Mouse (Mus musculus) skeletal muscle tissue, postnatal 0 days (tissue): ENCODE data around the gene Zfp39. TPM values are rescaled to one million over a fixed set of nuclear protein-coding genes. Genes with fewer than 3 reads are reported as not detected.

ENCODE experiments used
- polyA plus RNA-seq: library from polyadenylated mRNA; unstranded; fragments of >200 nt; fragmentation: Nextera tagmentation; extraction: Ambion mirVana; gene quantifications from 2 replicates; pipeline ENCODE4 v1.2.1, GENCODE M21; 2015

The Zfp39 gene
- 3.0 and 3.2 TPM in 2 replicates for polyA plus RNA-seq

DNA sequence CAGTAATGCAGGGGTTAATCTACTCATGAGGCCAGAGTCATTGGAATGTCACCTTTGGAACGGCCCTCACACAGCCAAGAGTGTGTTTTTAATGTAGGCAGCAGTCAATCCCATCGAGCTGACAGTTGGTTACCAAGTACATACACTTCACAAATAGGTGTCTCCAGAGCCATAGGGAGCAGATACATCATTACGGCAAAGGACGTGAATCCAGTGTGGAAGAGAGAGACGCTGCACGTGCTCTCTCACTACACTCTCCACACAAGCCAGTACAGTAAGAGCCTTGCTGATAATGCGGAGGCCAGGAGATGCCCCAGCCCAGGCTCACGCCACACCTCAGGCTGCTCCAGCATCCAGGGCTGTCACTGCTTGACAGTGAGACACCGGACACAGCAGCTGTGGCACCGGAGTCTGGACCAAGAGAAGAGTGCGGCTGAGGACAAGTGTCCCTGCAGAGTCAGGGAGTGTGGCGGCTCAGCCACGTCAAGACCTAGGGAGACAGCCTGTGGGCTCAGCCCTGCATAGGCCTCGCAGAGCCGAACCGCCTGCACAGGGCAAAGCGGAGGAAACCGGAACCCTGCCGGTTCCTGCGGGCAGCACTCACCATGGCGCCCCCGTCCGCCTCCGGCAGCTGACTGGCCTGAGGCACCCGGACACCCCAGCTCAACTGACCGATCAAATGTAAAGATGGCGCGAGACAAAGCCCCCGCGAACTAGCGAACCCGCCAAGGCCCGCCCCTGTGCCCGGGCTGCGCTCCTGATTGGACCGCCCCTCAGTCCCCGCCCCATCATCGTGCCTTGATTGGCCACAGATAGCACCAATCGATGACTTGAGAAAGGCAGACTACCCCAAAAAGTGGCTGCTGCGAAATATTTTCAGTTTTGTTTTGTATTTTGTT, at the start of gene Zfp39:
Zfp39 (minus strand) TSS at position 715 of the 899 bp plus-strand sequence.

DNA sequence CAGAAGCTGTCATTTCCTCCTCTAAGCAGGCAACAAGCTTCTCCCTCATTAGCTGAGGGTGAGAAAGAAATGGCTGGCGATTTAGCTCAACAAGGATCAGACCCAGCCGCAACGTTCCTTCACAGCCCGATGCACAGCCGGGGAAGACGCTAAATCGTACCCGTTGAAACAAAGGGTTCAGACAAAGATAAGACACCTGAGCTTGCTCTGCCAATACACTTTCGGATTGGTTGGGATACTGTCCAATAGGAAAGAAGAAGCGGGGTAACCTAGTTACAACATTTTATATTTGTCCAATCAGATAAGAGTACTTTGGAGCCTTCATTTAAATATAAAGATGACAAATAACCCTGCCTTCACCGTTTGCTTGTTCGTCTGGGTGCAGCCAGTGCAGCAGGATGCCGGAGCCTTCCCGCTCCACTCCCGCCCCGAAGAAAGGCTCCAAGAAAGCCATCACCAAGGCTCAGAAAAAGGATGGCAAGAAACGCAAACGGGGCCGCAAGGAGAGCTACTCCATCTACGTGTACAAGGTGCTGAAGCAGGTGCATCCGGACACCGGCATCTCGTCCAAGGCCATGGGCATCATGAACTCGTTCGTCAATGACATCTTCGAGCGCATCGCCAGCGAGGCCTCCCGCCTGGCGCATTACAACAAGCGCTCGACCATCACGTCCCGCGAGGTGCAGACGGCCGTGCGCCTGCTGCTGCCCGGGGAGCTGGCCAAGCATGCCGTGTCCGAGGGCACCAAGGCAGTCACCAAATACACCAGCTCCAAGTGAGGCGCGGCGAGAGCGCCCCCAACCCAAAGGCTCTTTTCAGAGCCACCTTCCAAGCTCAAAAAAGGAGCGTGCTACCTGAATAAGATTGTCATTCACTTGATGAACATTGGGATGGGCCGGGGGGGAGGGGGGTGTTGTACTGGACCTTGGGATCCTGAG, 44.8 kb upstream of the Zfp39 start, which contains the start of gene Hist3h2ba:
Hist3h2ba (plus strand) TSS at position 379 of the 938 bp plus-strand sequence.

DNA sequence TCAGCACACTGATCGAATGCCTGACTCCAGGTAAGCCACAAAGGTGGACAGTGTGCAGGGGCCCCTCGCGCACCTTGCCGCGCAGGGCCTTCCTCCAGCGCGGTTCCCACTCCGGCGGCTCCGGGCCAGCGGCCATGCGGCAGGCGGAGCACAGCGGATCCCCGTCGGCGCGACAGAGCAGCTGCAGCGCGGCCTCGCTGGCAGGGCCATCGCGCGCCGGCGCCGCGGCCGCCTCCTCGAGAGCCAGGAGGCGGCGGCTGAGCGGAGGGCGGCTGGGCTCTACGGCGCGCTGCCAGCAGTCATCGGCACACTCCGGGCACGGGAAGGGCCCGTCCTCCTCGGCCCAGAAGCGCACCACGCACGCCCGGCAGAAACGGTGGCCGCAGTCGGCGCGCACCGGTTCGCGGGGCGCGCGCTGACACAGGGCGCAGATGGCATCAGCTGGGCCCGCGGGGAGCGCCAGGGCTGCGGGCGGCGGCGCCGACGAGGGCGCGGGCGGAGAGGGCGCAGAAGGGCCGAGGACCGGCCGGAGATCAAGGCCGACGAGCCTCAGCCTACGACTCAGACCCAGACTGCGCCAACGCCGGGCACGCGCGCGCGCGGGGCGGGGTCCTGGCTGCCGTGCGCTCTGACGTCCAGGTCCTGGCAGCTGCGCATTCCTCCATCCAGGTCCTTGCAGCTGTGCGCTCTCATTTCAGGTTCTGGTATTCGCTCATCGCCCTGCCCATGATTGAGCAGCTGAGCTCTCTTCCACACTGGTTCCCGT, 34.5 kb upstream of the Zfp39 start, which contains the start of gene Rnf187:
Rnf187 (minus strand) TSS at position 595 of the 766 bp plus-strand sequence.

DNA sequence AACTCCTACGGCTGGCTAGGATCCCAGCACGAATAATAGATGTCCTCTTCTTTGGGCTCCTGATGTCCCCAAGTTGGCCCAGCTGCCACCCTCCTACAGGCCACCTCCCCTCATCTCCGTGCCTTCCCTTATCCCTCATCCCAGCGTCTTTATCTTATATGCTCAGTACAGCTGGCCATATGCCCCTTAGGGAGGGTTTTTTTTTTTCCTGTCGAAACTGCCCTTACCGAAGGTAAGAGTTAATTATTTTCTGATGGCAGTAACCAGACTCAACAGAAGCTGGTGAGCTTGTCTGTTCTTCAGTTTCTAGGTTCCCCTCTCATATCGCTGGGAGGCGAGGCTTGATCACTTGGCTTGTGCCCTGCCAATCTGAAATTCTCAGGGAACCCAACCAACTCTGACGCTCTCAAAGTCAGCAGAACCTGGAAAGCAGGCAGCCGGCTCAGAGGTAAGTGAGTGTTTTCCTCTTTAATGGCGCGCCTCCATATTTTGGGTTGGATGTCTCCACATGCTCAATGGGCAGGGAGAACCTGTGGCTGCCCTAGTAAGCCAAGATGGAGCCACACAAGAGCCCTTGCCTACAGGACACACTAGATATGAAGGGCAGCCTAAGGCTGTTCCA, 13.8 kb upstream of the Zfp39 start, which contains the start of gene Btnl10:
Btnl10 (plus strand) TSS at position 164 of the 622 bp plus-strand sequence.

DNA sequence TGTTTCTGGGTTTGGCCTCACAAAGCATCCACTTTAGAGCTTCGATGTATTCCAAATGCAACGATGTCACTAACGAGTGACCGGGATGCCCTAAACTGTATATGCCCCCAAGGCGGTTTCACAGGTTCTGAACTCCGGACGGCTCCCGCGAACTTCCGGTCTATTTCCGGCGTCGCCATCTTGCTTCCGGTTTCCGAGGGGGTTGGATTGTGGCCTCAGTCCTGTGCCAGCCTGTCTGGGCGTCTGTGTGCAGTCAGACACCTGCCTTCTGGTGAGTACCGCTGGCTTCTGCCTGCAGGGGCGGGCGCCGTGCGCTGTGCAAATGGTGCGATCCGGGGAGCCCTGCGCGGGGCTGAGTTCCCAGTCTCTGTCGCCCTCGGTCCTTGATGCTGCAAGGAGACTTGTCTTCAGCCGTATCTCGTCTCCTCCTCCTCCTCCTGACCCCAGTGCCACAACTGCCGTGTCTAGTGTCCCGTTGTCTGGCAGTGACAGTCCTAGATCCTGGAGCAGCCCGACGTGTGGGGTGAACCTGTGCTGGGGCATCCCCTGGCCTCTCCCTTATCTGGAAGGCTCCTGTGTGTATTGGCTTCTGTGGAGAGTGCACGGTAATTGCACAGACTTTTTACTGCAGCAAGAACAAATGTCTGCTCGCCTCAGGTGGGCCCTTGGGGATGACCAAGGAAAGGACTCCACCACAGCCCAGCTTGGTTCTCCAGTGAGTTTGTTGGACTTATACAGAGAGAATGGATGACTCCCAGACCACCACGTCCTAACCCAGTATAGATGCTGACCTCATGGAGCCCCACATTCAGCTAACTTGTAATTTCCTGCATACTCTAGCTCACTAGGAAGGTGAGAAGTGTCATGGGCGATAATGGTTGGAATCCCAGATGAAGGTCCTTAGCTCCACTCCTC, 36.7 kb downstream of the Zfp39 start, which contains the start of gene 2810021J22Rik:
2810021J22Rik (plus strand) TSS at position 178 of the 915 bp plus-strand sequence.

DNA sequence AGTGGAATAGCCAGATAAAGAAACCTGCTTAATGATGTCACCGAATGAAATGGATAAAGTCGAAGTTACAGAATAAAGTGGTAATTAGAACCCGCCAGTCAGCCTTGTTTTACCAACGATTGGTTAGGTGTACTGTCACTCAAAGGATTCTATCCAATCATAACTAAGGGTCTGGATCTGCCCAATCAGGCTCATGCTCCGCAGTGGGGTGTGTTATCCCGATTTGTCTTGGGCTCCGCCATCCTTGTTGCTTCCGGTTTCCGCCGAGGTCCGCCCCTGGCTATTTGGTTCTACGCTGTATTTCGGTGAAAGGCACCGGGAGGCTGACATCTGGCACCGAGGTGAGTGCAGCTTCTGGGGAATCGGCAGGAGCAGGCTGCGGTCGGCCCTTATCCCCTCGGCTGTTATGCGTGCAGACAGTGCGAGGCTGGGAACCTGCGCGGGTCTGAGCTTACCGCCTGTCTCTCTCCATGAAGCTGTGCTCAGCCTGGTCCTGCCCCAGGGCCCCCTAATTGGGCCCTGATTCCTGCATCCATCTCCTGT, 57.0 kb downstream of the Zfp39 start, which contains the start of gene Gm12258:
Gm12258 (plus strand) TSS at position 240 of the 543 bp plus-strand sequence.

DNA sequence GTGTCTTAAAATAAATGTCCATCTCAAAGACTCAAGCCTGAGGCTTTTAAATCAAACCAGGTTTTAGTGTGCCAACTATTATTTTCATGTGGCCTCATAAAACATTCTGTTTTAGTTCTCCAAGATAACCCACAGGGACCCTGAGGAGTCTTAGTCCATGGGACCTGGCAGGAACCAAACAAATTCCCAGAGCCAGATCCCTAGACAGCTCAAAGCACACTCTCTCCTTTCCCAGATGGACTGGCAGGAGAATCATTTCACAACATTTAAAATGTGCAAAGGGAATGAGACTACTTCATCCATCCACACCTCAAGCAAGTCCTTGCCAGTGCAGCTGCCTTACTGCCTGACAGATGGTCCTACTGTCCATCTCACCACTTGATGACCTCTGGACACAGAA, 65.1 kb downstream of the Zfp39 start, which contains the start of gene Olfr311:
Olfr311 (plus strand) TSS at position 301 of the 400 bp plus-strand sequence.

Other genes with a start within 250 kb of the Zfp39 start
- gene Olfr322, start 245.4 kb downstream of the Zfp39 start, polyA plus RNA-seq, result not detected in 2 replicates
- not detected in 2 replicates for gene Olfr320, start 223.1 kb downstream of the Zfp39 start, polyA plus RNA-seq
- gene Olfr319, start 205.1 kb downstream of the Zfp39 start, polyA plus RNA-seq, result not detected in 2 replicates
- not detected in 2 replicates for gene Olfr318, start 180.2 kb downstream of the Zfp39 start, polyA plus RNA-seq
- gene Olfr317, start 165.0 kb downstream of the Zfp39 start, polyA plus RNA-seq, result not detected in 2 replicates
- not detected in 2 replicates for gene Olfr316, start 151.5 kb downstream of the Zfp39 start, polyA plus RNA-seq
- gene Olfr315, start 131.0 kb downstream of the Zfp39 start, polyA plus RNA-seq, result not detected in 2 replicates
- gene Olfr314, start 121.3 kb downstream of the Zfp39 start, polyA plus RNA-seq, result not detected in 2 replicates
- gene Fam183b, start 102.3 kb downstream of the Zfp39 start, polyA plus RNA-seq, result 1.3 and 1.9 TPM in 2 replicates
- not detected in 2 replicates for gene Olfr313, start 89.2 kb downstream of the Zfp39 start, polyA plus RNA-seq
- gene Olfr312, start 75.0 kb downstream of the Zfp39 start, polyA plus RNA-seq, result not detected in 2 replicates
- not detected in 2 replicates for gene Olfr311, start 65.0 kb downstream of the Zfp39 start, polyA plus RNA-seq
- 2.0 TPM in 2 replicates for gene Gm12258, start 57.1 kb downstream of the Zfp39 start, polyA plus RNA-seq
- gene 2810021J22Rik, start 37.0 kb downstream of the Zfp39 start, polyA plus RNA-seq, result 2.0 and 2.2 TPM in 2 replicates
- gene Btnl10, start 13.7 kb upstream of the Zfp39 start, polyA plus RNA-seq, result not detected in 2 replicates
- gene Rnf187, start 34.7 kb upstream of the Zfp39 start, polyA plus RNA-seq, result 161 and 166 TPM in 2 replicates
- gene Hist3h2ba, start 44.7 kb upstream of the Zfp39 start, polyA plus RNA-seq, result 2.4 and 2.5 TPM in 2 replicates
- gene Hist3h2a, start 50.5 kb upstream of the Zfp39 start, polyA plus RNA-seq, result 15.6 and 17.7 TPM in 2 replicates
- gene Trim17, start 50.5 kb upstream of the Zfp39 start, polyA plus RNA-seq, result 0.08 and 0.10 TPM in 2 replicates
- 13.7 and 15.2 TPM in 2 replicates for gene Trim11, start 73.9 kb upstream of the Zfp39 start, polyA plus RNA-seq
- 19.9 and 27.4 TPM in 2 replicates for gene Obscn, start 232.2 kb upstream of the Zfp39 start, polyA plus RNA-seq